Mouse (Mus musculus) heart, adult 2 months (tissue): ENCODE data around the gene Gm28053.

Experiments used
- CTCF ChIP-seq: fragments of 200-600 bp; IDR thresholded peaks from 2 replicates; pipeline ENCODE4 v1.8.1; 2022; ENCODE audit warnings: antibody characterized with exemption, mild to moderate bottlenecking, moderate library complexity
- EP300 ChIP-seq: fragments of 200-500 bp; IDR thresholded peaks from 2 replicates; pipeline ENCODE4 v1.6.1; 2011; ENCODE audit warnings: low read depth, low read length, control low read depth; ENCODE audit not compliant: insufficient read depth
- POLR2A ChIP-seq: fragments of 200-500 bp; IDR thresholded peaks from 2 replicates; pipeline ENCODE4 v1.6.1; 2011; ENCODE audit warnings: mild to moderate bottlenecking, low read depth, low read length, control low read depth; ENCODE audit not compliant: insufficient read depth

DNA sequence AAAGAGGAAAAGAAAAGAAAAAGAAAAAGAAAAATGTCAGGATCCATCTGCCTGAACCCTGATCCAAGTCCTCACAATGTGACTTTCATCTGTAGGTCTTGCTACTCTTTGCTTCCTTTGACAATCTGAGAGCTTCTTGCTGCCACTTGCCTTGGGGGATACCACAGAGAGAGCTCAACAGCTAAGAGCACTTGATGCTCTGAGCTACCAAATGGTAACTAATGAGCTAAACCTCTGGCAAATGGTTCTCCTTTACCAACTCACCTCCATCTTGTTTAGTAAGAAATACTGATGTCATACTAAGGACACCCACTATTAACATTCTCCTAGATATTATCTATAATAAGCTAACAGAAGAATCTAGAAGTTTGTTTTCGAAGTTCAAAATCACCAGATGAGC is 15.3 kb downstream of the Gm28053 start:
- TF ChIP-seq CTCF: no peak
- TF ChIP-seq EP300: no peak
- TF ChIP-seq POLR2A: no peak
